Mouse (Mus musculus): ENCODE results near the gene Traf2. TPM values are rescaled to one million over a fixed set of nuclear protein-coding genes. Genes with fewer than 3 reads are reported as not detected.

The Traf2 gene
- total RNA-seq, 2 experiments from 2014 or later: 9.5 to 10.5 TPM

DNA sequence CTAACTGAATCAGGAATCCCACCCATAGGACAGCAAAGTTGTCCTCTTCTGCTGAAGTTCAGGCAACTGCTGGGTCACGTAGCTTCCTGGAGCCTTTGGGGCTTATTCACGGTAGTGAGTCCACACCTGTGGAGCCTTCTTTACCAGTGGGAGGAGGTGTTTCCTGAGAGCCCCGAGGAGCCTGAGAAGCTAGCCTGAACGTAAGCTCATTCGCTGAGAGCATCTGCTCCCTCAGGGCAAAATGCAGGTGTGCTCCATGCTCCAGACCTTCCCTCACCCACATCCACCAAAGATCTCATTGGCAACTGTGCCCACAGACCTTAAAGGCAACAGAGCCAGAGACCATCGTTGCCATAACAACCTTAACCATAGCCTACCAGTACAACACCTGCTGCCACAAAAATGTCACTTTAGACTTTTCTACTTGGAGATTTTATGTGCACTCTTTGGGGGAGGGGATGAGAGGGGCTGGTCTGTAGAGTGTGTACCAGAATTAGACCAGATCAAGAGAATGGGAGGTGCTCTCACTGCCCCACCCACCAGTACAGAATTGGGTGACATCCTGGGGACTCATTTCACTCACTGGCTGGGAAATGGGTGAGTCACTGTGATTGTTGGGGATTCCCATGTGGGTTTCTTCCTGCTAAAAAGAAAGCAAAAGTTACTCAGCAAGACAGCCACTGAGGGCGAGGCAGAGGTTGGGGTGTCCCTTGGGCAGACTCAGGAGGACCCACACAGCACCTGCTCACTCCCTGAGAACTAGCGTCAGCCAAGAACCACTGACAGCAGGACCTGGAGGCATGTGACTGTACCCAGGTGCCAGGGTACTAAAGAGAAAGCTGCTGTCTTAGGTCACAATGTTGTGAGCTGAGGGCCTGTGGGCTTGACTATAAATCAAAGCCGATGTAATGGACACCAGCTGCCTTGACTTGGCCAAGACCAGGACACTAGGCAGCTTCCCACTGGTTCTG, 2.6 kb upstream of the Traf2 start:
- DNase-seq (ENCODE audit: extremely low spot score in 1 of 2, low spot score in 1 of 2): no peak

DNA sequence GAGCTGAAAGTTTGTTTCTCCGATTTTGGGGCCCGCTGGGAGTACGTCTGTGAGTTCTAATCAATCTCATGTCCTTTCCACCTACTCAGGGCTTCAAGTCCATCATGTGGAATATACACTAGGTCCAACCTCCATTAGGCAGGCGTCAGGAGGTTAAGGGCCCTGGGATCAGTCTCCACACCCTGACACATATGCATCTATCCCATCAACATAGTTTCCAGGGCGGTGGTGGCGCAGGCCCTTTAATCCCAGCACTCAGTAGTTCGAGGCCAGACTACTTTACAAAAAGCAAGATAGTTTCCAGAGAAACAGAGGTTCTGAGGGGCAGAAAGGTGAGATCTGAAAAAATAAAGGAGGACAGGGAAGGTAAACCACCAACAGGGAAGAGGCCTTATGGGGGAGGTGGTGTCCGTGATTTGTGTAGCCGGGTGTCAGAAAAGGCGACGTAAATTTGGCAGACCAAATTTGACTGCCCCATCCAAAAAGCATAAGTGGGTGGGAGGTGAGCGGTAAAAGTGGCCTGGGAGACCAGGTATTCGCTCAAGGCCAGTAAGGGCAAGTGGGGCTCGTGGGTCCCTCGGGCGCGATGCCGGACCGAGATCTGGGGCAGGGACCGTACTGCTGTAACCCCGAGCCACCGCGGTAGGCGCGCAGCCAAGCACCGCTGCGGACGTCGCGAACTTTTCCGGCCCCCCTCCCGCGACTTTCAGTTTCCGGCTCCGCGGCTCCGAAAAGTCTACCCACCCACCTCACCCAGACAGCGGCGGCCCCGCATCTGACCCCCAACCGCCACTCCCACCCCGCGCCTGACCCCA, 537 bp downstream of the Traf2 start:
- DNase-seq (ENCODE audit: extremely low spot score in 1 of 2, low spot score in 1 of 2): no peak

DNA sequence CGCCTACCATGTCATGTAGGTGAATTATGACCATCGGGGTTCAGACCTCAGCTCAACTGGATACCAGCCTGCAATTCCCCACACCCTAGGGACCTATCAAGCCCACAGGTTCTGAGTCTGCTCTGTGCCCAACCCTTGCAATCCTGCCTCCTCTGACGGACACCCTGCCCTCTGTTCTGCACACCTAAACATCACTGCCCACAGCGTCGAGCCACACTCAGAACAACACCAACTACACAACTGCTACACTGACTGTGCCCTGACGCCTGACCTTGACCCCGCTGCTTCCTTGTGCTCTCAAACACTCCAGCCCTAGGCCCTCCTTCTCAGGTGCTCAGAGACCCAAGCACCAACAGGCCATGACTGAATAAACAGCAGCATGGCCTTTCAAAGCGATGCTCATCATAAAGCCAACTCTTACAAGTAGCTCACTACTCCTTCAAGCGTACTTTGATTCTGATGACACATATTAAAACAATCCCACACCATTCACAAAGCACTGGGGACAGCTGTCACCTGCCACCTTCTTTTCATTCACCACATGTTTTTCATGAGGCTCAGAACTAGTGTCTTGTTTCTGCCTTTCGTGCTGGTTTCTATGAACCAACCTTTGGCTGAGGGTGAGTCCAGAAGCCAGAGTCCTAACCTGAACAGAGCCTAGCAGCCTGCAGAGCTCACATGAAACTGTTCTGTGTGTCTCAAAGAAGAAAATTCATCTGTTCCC, 4.9 kb downstream of the Traf2 start:
- DNase-seq (ENCODE audit: extremely low spot score in 1 of 2, low spot score in 1 of 2): no peak

DNA sequence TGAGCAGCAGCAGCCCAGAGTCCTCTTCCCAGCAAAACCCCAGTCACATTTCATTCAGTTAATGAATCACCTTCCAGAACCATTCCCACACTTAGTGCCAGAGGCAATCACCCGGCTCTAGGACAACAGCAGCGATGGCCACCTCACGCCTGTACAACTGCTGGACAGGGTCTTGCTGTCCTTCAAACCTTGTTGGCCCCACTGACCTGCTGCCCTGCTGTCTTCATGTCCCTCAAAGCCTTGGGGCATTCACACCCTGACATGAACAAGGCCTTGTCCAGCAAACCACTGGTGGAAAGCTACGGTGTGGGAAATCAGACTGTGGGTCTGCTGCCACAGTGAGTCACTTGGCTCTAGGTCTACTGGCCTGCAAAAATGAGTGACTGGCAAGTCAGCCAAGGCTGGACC, 6.2 kb downstream of the Traf2 start:
- DNase-seq (ENCODE audit: extremely low spot score in 1 of 2, low spot score in 1 of 2): no peak

DNA sequence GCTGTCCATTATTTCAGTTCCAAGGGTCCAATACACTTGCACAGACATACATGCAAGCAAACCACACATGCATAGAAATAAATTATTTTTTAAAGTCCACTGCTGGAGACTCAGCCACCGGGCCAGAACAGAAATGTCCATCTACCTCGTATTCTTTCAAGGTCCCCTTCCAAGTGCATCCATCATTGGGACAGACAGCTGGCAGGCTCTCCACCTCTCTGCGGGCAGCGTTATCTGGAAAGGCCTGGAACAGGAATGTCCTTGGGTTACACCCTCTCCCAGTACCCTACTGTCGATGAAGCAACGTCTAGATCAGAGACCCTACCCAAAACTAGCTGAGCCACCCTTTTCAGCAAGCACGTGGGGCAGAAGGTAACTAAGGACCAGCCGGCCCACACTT, 10.2 kb downstream of the Traf2 start:
- DNase-seq (ENCODE audit: extremely low spot score in 1 of 2, low spot score in 1 of 2): no peak

DNA sequence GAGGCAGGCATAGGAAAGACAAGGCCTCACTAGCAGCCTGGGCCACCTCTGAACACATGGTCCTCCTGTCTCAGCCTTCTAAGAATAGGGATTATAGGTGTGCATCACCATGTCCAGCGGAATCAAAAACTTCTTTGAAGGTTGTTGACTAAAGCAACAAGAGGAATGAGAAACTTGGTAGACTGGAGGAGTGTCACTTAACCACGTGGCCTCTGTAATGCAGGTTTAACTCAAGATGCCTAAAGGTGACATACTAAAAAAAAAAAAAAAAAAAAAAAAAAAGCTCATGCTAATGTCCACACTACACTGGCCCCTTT, 11.9 kb downstream of the Traf2 start:
- no peak for DNase-seq (ENCODE audit: extremely low spot score in 1 of 2, low spot score in 1 of 2)

DNA sequence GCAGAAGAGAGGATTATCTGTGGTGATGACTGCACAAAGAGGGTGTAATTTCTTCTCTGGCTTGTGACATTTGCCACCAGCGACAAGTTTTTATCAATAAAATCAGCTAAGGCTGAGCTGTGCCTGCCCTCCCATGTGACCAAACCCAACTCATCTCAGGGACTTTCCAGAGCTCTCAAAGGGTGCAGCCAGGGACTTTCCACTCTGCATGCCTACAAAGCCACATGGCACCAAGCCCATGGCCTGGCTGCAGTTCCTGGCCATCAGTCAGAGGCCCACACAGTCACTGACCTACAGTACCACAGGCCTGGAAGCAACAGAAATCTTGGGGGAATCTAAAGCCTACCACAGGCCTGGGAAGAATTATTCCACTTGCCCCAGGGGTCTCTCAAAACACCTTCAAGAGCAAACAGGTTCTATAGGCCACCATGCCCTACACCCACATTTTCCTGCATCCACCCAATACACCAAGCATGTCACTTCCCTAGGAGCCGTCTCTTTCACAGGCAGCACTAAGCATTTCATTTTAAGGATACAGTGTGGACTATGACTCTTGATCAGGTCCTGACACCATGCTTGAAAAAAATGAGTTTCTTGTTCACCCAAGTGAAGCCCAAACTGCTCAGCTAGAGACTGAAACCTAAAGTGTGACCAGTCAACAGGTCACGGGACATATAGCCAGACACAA, 12.4 kb downstream of the Traf2 start:
- no peak for DNase-seq (ENCODE audit: extremely low spot score in 1 of 2, low spot score in 1 of 2)

DNA sequence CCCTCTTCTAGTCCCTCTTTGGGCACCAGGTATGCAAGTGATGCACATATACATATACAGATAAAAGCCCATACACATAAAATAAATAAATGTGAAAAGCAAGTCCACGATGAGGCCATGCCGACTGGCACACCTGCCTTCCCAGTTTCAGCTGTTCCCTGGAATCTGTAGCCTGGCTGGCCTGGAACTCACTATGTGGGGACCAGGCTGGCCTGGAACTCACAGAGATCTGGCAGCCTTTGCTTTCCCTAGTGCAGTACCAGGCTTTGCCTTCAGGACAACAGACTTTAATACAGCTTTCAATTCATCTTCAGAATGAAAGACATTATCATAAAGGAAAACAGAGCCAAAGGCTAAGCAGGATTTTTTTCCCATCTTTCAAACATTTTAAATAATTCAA, 13.0 kb downstream of the Traf2 start:
- no peak for DNase-seq (ENCODE audit: extremely low spot score in 1 of 2, low spot score in 1 of 2)

DNA sequence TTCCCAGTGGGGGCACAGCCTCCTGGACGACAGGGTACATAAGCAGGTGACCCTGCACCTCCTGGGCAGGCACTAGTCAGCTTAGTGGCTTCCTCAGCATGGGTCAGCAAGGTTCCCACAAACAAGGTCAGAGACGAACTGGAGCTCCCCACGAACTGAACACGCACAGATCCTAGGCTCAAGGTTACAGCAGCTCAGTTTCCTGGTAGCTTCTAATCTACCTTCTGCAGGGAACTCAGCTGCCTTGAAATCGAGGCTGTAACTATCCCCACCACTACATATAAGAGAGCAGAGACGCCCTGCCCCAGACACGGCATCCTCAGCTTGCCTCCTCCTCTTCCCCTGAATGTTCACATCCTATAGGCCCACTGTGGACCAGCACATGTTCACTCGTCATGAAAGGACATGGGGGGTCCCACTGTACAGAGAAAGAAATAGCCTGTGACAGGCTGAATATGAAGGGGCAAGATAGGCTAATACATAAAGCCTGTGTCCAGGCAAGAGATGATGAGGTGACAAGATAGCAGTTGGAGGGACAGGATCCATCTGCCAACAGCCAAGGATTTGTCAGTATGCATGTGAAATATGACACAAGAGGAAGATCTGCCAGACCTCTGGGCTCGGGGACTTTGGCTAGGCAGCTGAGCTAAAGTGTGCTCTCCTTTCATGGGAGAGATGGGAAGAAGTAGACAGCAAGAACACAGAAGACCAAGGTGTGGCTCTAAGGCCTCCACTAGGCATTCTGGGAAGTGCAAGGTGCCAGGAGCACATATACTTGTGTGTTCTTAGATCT, 20.0 kb downstream of the Traf2 start:
- DNase-seq (ENCODE audit: extremely low spot score in 1 of 2, low spot score in 1 of 2): no peak

DNA sequence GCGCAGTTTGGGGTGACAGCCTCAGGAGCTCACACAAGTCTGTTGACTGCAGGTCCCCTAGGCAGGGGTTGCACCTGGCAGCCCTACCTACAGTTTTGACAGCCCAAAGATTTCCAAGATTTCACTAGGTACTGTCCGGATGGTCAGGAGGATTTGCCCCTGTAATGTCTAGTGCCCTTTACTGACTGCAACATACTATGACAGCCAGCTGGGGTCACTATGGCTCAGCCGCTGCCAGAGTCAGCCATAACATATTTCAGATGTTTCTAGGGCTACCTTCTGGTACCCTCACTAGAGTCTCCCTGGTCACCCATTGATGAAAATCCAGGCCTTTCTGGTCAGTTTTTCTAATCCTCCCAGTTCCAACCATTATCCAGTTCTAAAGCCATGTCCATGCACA, 36.8 kb downstream of the Traf2 start:
- no peak for DNase-seq (ENCODE audit: extremely low spot score in 1 of 2, low spot score in 1 of 2)

DNA sequence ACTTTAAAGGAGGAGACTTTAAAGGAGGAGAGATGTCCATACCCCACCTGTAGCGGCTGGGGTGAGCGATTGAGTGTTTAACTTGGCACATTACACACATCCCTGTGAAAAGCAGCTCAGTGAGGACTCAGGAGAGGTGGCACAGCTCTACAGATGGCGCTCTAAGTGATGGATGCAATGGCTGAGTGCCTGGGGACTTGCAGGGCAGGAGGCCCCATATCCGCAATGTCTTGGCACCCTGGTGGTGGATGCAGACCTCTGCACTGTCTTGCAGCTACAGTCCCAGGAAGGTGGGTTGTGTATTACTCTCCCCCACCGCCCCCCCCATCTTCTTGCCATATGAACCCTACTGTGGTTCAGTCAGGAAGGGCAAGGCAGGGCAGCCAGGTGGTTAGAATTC, 39.8 kb downstream of the Traf2 start:
- DNase-seq (ENCODE audit: extremely low spot score in 1 of 2, low spot score in 1 of 2): no peak

DNA sequence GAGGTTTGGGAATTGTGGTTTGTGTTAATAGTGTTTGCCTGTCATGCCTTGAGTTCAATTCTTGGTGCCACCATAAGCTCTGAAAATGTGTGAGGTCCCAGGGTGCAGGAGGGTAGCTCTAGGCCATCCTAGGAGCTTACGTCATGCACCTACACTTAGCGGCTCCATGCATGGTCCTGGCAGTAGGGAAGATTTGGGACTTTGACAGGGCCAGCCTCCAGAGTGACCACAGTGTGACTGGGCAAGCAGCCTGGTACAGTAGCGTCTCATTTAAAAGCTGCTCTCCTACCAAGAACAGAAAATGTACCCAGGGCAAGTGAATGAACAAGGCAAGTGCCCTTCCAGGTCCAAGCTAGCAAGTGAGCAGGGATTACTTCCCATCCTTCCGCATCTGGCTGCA, 40.9 kb downstream of the Traf2 start:
- DNase-seq (ENCODE audit: extremely low spot score in 1 of 2, low spot score in 1 of 2): no peak

DNA sequence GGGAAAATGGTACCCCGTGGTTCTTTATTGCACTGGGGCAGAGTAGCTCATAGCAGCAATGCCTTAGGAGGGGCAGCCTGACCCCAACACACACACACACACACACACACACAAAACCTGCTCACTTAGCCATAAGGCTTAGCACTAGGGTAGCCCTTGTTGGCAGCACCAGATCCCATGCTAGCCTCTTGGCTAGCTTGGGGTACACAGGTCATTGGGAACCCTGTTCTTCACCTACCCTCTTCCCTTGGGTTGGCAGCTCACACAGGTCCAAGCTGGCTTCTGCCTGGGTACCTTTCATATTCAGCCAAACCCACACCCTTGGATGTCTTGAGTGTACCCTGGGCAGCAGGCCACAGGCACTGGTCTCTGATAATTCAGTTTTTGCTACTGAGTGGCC, 41.7 kb downstream of the Traf2 start:
- DNase-seq (ENCODE audit: extremely low spot score in 1 of 2, low spot score in 1 of 2): no peak

DNA sequence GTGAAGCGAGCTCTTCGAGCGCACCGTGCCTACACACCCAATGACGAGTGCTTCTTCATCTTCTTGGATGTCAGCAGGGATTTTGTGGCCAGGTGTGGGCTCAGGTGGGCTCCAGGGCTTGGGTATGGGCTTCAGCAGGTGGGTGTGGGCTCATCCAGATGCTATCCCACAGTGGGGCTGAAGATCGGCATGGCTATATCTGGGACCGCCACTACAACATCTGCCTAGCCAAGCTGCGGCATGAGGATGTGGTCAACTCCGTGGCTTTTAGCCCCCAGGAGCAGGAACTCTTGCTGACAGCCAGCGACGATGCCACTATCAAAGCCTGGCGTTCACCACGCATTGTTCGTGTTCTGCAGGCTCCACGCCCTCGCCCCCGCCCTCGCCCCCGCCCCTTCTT, 42.2 kb downstream of the Traf2 start:
- DNase-seq (ENCODE audit: extremely low spot score in 1 of 2, low spot score in 1 of 2): no peak

DNA sequence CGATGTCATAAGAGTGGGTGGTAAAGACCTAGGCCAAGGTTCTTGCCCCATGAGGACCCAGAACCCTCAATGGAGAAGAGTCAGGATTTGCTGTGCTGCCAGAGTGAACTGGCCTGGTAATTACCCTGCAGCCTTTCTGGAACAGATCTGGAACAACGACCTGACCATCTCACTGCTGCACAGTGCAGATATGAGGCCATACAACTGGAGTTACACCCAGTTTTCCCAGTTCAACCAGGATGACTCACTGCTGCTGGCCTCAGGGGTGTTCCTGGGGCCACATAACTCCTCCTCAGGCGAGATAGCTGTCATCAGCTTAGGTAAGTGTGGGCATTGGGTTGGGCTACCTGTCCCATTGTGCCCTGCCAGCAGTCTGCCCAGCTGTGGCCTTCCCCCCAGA, 44.0 kb downstream of the Traf2 start:
- no peak for DNase-seq (ENCODE audit: extremely low spot score in 1 of 2, low spot score in 1 of 2)

DNA sequence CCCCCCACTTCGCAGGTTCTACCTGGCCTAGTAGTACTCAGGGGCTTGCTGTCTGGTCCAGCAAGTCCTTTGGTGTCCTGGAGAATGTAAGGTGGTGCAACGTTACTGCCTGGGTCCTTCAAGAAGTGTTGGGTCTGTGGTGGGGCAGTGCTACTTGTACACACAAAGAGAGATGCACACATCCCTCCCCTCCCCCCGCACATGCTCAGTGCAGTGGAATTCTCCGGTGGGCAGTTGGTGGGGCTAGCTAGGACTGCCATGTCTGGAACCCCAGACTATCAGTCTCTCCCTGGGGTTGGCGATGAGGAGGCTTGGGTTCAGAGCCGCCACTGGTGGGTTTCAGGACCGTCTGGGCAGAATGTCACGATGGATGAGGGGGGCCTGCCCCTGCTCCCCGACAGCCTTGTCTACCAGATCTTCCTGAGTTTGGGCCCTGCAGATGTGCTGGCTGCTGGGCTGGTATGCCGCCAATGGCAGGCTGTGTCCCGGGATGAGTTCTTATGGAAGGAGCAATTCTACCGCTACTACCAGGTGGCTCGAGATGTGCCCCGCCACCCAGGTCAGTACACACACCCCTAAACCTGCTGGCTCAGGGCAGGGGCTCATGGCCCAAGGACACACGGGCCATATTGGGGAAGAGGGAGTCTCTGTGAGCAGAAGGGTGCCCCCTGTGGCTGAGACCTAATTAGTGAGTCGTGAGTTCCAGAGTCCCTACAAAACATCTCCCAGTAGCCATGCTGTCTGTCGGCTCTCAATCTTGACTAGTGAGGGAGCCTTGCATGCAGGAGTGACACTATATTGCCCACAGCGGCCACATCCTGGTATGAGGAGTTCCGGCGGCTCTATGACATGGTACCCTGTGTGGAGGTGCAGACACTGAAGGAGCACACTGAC, 44.9 kb downstream of the Traf2 start, which contains the start of gene C8g:
C8g (minus strand) TSS at position 127 of the 894 bp plus-strand sequence.
- no peak for DNase-seq (ENCODE audit: extremely low spot score in 1 of 2, low spot score in 1 of 2)

DNA sequence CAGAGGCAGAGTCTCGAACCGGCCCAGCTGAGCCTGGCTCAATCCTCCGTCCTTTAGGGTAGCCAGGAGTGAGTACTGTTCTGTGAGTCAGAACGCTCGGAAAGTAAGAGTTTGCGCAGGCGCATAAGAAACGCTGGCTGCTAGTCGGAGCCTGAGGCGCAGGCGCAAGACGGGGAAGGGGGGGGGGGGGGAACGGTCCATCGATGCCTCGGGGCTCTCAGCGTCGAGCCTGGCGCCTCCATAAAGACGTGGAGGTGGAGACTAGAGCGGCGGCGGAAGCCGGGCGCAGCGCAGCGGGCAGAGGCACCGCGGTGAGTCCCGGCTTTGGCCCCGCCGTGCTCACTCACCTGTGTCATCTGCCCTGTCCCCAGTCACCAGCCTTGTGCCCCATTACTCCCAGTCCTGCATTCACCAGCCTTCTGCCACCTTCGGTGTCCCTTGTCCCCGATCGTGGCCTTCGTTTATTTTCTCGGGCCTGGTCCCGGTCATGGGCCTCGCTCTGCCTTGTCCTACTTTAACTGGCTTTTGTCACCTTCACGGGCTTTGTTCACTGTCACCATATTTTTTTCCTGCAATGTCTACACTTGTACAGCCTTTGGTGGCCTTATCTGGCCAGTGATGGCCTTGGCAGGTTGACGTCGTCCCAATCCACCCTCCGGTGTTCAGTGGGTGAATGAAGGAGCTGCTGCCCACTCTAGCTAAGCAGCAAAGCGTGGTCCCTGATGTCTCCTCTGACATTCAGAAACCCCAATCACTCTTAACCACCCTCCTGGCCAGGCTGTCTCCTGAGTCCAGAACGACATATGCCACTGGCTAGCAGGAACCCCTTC, 45.9 kb downstream of the Traf2 start, which contains the start of gene Fbxw5:
Fbxw5 (plus strand) TSS at position 175 of the 830 bp plus-strand sequence.
- peak; percentile 70 to 82 for DNase-seq (ENCODE audit: extremely low spot score in 1 of 2, low spot score in 1 of 2)
